Mouse (Mus musculus) right cerebral cortex, postnatal 4 days (tissue): ENCODE data around the gene 4933427I04Rik.

ENCODE experiments used
- DNase-seq: peaks from one replicate; pipeline ENCODE4 v3.0.0-alpha.2; 2022

The 4933427I04Rik gene

GRCm38 (mm10) chr4:123859379-123859778, at the start of gene 4933427I04Rik:
Gene 4933427I04Rik (plus strand): TSS chr4:123859679.
- DNase-seq: no peak

- DNase-seq: no peak
Measured at GRCm38 (mm10) chr4:123810475-123811295, 48.8 kb upstream of the 4933427I04Rik start.

GRCm38 (mm10) chr4:123812525-123812924, 47.0 kb upstream of the 4933427I04Rik start:
- DNase-seq: no peak

DNA sequence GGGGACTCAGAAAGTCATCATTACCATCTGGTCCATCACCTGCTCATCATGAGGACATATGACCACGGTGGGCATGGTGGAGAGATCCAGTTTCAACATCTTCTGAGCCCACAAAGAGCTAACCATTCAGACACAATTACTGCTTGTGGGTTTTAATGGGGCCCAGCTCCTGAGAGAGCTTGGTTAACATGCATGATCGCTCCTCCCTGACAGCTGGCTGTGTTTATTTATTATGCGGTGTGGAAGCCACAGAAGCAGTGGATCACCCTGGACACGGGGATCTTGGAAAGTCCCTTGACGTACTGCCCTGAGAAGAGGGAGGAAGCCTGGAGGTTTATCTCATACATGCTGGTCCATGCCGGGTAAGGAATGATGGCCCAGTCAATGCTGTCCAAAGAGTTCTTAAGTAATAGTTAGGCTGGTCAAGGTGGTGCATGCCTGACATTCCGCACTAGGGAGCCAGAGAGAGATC, 45.4 kb upstream of the 4933427I04Rik start:
- DNase-seq: no peak

DNA sequence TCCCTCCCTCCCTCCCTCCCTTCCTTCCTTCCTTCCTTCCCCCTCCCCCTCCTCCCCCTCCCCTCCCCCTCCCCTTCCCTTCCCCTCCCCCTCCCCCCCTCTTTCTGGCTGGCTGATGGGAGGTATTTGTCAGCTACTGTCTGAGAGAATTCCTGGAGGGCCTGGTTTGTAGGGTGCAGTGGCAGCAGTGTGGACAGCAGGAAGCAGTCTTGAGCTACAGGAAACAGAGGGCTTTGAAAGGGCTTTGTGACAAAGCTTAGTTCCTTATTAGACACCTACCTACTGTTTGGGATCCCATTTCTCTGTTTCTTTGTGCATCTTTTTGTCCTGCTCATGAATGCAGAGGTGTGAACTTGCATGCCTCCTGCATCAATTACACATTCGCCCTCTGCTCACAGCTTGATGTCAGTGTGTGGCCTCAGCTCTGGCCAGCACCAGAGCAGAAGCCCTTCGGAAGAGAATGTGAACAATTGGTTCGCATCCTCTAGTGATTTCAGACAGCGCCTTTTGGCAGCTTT, 40.3 kb upstream of the 4933427I04Rik start:
- DNase-seq: peak; percentile 5

GRCm38 (mm10) chr4:123842126-123842525, 17.4 kb upstream of the 4933427I04Rik start:
- no peak for DNase-seq

DNA sequence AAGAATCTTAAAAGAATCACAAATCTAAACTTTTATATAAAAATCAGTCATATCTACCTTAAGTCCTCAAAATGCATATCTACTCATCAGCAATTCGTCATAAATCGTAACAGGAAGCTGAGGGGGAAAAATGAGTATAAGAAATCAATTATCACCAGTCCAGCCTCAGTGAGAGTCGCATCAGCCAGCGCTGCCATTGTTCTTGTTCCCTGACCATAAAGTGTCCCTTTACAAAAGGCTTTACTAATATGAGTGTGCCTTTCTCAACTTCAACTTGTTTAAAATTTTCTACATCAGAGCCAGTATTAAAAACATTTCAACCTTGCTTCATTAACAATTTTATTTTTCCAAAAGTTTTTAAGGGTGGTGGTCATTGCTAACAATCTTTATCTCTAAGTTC, 2.6 kb upstream of the 4933427I04Rik start:
- DNase-seq: no peak

- no peak for DNase-seq
Measured at GRCm38 (mm10) chr4:123858090-123858489, 1.4 kb upstream of the 4933427I04Rik start.

DNA sequence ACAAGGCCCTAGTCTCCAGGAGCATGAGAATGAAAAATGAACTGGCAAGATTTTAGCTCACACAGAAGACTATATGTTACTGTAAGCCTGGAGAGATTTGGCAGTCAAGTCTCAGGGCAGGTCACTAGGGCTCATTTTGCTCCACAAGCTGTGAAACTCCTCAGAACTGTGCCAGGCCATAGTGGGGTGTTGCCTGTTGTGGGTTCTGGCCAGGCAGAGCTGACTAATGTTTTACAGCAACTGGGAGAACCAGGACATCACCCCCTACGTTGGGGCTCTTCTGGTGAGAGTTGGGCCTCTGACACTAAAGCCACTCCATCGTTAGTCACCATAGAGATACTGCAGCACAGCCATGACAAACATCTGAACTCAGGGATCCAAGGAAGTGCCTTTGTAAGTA, 324 bp downstream of the 4933427I04Rik start:
- no peak for DNase-seq

DNA sequence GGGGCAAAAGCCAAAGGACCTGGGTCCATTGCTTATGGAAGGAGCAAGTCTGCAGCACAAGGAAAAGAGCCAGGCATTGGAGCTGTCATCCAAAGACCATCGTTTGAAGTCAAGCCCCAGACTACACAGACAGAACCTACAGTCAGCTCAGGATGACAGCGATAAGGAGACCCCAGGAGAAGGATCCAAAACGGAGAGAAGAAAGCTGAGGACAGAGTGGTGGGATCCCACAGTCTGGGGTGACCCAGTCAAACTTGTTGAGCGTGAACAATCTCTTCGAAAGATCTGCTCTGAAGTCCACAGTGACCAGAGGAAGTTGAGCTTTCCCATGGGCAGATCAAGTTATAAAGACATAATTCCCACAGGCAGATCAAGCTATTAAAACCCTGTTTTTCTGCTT, 1.1 kb downstream of the 4933427I04Rik start:
- DNase-seq: no peak

DNA sequence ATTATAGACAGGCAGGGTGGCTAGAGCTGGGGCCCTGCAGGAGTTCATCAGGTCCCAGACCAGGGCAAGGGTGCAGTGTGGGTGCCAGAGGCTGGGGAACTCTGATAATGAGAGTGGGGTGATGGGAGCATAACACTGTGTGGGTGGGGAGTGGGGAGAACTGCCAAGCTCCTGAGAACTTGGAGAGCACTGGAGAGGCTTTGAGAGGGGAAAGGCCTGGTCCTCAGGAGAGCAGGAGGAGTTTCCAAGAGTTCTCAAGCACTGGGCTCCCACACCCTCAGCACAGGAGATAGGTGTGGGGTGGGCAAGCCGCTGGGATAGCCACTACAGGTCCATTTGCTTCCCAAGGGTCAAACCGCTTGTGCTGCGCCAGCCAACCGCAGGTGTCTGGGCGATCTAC, 34.2 kb downstream of the 4933427I04Rik start:
- no peak for DNase-seq

DNA sequence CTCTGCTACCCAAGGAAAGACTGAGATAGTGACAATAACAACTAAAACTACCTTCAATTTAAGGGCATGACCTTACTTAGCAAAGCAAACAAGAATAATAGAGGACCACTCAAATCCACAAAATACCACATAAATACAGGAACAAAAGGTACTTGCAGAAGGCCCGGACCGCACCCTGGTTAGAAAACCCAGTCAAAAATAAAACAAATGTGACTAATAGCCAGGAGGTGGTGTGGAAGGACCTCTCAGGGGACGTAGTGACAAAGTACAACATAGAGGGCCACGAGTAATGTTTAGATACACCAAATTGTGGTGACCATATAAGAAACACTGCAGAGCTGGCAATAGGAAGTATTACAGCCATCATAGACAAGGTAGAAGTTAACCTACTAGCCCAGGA, 34.8 kb downstream of the 4933427I04Rik start:
- DNase-seq: no peak

DNA sequence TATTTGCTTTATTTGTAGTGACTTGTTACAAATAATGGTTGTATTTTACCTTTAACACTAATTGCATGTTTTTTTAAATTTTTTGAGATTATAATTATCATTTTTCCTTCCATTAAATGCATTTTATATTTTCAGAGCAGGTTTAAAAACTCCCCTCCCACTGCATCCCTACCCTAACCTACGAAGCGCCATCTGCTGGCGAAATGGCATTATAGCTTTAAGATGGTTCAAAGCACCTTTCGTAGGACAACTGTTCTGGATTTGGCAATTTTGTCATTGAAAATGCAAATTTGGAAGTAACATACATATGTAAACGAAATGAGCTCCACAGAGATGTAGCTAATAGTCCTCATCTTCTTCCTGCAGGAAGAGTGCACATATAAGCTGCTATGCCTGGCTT, 39.2 kb downstream of the 4933427I04Rik start:
- DNase-seq: peak; percentile 75

- no peak for DNase-seq
Measured at GRCm38 (mm10) chr4:123903432-123903831, 44.0 kb downstream of the 4933427I04Rik start.

DNA sequence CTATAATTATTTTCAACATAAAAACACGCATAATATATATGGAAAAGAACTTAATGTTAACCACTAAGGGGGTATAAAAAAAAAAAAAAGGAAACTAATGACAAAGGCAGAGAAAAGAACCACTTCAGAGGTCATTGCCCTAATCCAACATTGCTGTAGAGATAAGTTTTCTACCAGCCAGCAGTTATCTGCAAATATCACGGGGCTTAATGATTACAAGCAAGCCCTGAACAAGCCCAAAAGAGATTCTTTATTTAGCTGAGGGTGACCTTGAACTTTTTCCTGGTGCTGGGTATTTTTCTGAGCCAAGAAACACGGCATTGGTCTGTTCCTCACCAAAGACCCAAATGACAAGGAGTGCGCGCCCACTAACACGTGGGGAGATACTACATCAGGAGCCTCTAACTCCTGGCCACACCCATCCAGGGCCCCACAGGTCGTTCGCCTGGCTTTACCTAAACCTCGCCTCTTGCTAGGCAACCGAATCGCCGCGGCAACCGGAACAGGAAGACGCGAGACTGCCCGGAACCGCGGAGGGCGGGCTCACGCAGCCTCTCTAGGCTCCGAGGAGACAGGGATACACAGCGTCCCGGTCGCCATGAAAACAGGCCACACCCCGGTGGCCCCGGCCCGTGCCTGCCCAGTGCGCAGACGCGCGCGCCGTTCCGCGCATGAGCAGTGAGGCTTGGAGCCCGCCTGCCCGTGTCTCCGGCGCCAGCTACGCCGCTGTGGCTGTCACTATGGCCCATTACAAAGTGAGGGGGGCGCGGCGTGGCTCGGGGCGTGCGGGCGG, 45.0 kb downstream of the 4933427I04Rik start, which contains the start of gene Mycbp:
Mycbp (plus strand) TSS at position 500 of the 793 bp plus-strand sequence.
- DNase-seq: peak; percentile 98

DNA sequence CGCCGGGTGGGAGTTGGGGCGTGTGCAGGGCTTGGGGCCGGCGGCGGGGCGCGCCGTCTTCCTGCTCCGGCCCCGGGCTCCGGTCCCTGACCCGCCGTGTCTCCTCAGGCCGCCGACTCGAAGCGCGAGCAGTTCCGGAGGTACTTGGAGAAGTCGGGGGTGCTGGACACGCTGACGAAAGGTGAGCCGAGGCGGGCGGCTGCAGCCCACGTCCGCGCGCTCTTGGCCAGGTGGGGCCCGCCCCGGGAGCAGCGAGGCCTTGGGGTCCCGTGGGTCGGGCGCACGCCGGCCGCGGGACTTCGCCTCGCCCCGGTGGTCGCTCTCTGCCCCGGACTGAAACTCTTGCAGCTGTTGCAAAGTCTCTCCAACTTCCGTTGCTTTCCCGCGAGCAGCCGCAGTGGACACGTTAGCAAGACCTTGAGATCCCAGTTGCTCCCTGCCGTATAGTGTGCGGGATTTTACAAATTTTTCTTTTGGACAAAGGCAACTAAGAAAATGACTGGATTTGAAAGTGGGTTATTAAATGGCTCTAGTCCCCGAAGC, 45.7 kb downstream of the 4933427I04Rik start:
- DNase-seq: no peak

GRCm38 (mm10) chr4:123911503-123911902, 52.0 kb downstream of the 4933427I04Rik start:
- DNase-seq: no peak

- DNase-seq: no peak
Measured at GRCm38 (mm10) chr4:123912431-123912830, 53.0 kb downstream of the 4933427I04Rik start.
